Mouse (Mus musculus) retina, adult 2 months (tissue): ENCODE measurements around the gene Atg13.
"Not testable (repeated sequence)": the region's sequence is repeated elsewhere in the genome, so short reads cannot be mapped to it uniquely, and the experiment has no call there.

Experiments used
- DNase-seq: peaks from one replicate; pipeline ENCODE4 v3.0.0-alpha.2; 2012; ENCODE audit warnings: low read depth, low spot score

Atg13 gene

GRCm38 (mm10) chr2:91710272-91711234 lies at the start of gene Atg13, which contains the start of gene Harbi1:
Gene Atg13 (minus strand): TSS chr2:91710576.
Gene Harbi1 (plus strand): TSS chr2:91710852.
- peak; percentile 91 for DNase-seq

GRCm38 (mm10) chr2:91749811-91750261 lies 39.5 kb upstream of the Atg13 start:
- no peak for DNase-seq

GRCm38 (mm10) chr2:91744686-91745085 lies 34.3 kb upstream of the Atg13 start:
- DNase-seq, result no peak

- DNase-seq, result no peak
These were observed 29.2 kb upstream of the Atg13 start for GRCm38 (mm10) chr2:91739586-91739985.

GRCm38 (mm10) chr2:91735221-91735620 lies 24.8 kb upstream of the Atg13 start:
- no peak for DNase-seq

DNA sequence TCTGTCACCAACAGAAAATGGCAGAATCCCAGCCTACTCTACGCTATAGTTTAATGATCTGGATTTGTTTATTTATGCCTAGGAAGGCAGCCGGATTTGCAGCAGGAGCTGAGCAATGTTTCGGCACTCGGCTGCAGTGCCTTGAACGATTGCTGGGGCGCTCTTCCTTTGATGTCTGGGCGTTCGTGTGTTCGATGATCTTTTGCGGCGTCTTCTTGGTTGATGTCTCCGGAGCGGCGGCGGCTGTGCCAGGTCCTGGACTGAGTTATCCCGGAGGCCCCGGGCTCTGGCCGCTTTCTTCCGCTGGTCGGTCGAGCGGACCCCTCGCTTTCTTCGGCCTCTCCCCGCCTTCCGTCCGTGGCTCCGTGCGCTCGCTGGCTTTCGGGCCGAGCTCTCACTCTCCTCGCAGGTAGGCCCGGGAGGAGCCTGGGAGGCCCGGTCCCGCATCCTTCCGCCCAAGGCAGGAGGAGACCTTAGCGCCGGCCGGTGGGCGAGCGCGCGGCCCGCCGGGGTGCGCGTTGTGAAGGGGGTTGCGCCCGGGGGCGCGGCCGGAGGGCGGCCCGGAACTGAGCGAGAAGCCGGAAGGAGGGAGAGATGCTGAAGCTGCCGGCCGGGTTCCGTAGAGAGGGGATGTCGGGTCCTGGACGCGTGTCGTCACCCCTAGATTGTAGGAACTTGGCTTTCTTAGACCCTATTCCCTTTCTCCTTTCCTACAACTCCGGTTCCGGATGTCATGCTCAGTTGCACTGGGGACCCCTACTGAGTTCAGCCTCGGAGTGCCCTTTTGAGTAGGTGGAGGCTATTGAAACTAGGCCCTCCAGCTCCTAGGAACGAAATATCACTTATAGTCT lies 19.8 kb upstream of the Atg13 start, which contains the start of gene Ambra1:
Gene Ambra1, plus strand, starts transcription at position 164 of the 851 bp plus-strand sequence.
- DNase-seq, result peak; percentile 76

- DNase-seq, result no peak
These were observed 19.2 kb upstream of the Atg13 start for GRCm38 (mm10) chr2:91729571-91729970.

DNA sequence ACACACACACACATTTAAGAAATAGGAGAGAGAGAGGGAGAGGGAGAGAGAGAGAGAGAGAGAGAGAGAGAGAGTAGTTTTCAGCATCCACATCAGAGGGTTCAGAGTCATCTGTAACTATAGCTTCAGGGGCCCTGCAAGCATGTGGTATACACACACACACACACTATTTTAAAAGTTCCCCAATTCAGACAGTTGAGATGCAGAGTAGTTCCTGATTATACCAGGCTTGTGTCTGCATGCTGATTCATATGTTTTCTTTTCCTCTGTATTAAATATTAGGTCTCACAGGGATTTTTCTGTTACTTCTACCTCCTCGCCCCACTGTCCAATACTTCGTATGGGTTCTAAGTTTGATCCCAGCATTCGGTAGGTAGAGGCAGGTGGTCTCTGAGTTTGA lies 16.6 kb upstream of the Atg13 start:
- no peak for DNase-seq

DNA sequence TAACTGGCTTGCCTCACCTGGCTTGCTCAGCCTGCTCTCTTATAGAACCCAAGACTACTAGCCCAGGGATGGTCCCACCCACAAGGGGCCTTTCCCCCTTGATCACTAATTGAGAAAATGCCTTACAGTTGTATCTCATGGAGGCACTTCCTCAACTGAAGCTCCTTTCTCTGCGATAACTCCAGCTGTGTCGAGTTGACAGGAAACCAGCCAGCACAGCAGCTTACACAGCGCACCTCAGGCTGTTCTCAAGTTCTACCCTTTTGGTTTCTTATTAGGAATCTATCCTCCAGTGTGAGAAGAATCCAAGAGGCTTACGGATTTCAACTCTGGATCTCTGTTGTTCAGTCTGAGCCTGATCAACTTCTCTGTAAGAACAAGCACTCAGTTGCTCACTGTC lies 15.1 kb upstream of the Atg13 start:
- not testable (repeated sequence) for DNase-seq

DNA sequence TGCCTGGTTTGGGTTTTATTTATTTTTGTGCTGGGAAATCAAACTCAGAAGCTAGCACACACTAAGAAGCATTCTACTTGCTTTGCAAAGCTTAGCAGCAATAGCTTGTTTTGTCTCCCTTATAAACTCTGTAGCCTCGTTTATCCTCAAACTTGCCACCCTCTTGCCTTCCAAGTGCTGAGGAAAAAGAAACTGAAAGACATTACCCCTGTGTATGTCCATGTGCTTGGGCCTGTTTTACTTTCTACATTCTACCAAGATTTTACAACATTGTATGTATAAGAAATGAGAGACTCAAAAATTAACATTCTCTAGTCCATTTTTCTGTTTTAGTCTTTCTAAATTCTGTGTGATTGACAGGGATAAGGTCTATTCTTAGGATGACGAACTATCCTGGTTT lies 14.3 kb upstream of the Atg13 start:
- DNase-seq, result no peak

GRCm38 (mm10) chr2:91723951-91724350 lies 13.6 kb upstream of the Atg13 start:
- no peak for DNase-seq

- no peak for DNase-seq
These were observed 13.0 kb upstream of the Atg13 start for GRCm38 (mm10) chr2:91723382-91723781.

GRCm38 (mm10) chr2:91718276-91718675 lies 7.9 kb upstream of the Atg13 start:
- no peak for DNase-seq

- peak; percentile 65 for DNase-seq
These were observed 4.5 kb upstream of the Atg13 start for GRCm38 (mm10) chr2:91714921-91715320.

DNA sequence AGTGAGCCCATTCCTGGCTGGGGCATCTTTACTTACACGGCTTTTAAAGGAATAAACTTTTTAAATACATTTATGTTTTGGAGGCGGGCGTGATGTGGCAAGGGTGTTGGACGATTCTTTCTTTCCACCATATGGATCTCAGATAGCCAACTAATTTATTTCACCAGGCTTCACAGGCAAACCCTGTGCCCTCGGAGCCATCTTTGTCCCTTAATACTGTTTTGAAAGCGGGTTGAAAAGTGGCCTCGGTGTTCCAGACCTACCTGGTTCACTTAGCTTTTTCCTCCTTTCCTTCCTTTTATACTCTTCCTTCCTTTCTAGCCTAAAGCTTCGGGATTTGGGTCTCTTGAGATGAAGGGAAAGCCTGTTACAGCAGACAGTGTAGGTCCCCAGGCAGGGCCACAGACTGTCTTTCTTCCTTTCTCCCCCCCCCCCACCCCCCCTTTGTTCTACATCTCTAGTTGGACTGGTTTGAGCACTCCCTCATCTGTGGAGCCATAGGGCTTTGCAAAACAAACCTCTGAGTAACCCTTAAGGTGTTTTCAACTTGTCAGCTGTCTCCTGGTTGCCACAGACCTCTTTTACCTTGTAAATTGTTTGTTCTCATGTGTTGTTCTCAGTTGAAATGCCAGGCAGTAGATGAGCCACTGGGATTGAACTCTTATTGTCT lies 1.0 kb upstream of the Atg13 start:
- no peak for DNase-seq

DNA sequence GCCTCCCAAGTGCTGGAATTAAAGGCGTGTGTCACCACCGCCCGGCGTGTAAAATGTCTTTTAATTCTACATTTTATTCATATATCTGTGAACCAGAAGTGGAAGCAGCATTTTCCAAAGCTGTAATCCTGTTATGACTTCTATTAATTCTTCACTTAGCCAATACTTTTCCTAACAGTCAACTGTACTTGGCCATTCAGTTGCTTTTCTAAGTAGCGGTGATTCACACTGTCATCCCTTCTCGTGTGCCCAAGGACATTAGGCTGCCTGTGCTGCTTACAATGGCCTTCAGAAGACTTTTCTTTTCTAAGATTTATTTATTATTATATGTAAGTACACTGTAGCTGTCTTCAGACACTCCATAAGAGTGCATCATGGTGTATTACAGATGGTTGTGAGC lies 2.0 kb downstream of the Atg13 start:
- DNase-seq, result no peak

GRCm38 (mm10) chr2:91706456-91706855 lies 3.9 kb downstream of the Atg13 start:
- DNase-seq, result no peak

DNA sequence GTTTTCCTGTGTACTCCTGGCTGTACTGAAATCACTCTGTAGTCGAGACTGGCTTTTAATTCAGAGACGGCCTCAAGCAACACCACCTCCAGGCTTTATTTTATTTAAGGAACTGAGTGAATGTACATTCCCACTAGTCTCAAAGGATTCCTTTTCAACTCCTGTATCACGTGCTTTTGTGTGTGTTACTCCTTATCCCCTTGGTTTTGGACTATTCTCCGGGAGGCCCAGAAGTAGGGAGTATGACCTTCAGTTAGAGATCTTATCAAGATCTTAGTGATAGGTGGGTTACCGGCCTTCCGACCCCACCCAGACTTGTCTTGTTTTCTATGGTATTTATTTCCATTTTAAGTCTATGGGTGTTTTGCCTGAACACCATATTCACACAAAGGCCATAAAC lies 4.6 kb downstream of the Atg13 start:
- no peak for DNase-seq

DNA sequence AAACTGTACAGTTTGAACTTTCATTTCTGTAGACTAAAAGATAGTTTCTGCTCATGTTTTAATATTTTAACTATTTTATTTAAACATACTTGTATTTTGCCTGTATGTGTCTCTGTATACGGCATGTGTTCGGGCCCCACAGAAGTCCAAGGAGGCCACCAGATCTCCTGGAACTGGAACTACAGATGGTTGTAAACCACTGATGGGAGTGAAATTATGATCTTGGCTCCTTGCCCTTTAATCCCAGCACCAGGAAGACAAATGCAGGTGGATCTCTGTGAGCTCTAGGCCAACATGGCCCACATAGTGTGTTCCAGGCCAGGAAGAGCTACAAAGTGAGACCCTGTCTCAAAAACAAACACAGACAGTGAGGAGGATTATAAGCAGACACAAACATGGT lies 9.0 kb downstream of the Atg13 start:
- DNase-seq, result no peak

- no peak for DNase-seq
These were observed 11.2 kb downstream of the Atg13 start for GRCm38 (mm10) chr2:91699225-91699624.

- no peak for DNase-seq
These were observed 14.2 kb downstream of the Atg13 start for GRCm38 (mm10) chr2:91696225-91696590.
